Mouse (Mus musculus) skeletal muscle tissue, adult 2 months (tissue): ENCODE data around the gene Mbnl1.

Experiments used
- DNase-seq: peaks from one replicate; pipeline ENCODE4 v3.0.0-alpha.2; 2012; ENCODE audit warnings: low read depth, low spot score

The Mbnl1 gene

GRCm38 (mm10) chr3:60517234-60517787 lies 44.7 kb downstream of the Mbnl1 start:
- DNase-seq: no peak

- no peak for DNase-seq
These were observed 46.7 kb downstream of the Mbnl1 start for GRCm38 (mm10) chr3:60519337-60519736.

- DNase-seq: no peak
These were observed 51.5 kb downstream of the Mbnl1 start for GRCm38 (mm10) chr3:60524127-60524526.

GRCm38 (mm10) chr3:60531286-60531685 lies 58.7 kb downstream of the Mbnl1 start:
- no peak for DNase-seq

GRCm38 (mm10) chr3:60531826-60532225 lies 59.2 kb downstream of the Mbnl1 start:
- no peak for DNase-seq

GRCm38 (mm10) chr3:60535224-60535623 lies 62.6 kb downstream of the Mbnl1 start:
- no peak for DNase-seq

GRCm38 (mm10) chr3:60537063-60537462 lies 64.4 kb downstream of the Mbnl1 start:
- DNase-seq: no peak

- no peak for DNase-seq
These were observed 65.8 kb downstream of the Mbnl1 start for GRCm38 (mm10) chr3:60538214-60538971.

GRCm38 (mm10) chr3:60541121-60541520 lies 68.5 kb downstream of the Mbnl1 start:
- DNase-seq: no peak

- no peak for DNase-seq
These were observed 73.6 kb downstream of the Mbnl1 start for GRCm38 (mm10) chr3:60546196-60546595.

GRCm38 (mm10) chr3:60546904-60547303 lies 74.3 kb downstream of the Mbnl1 start:
- DNase-seq: no peak

GRCm38 (mm10) chr3:60550492-60550891 lies 77.9 kb downstream of the Mbnl1 start:
- DNase-seq: no peak

- DNase-seq: no peak
These were observed 79.0 kb downstream of the Mbnl1 start for GRCm38 (mm10) chr3:60551650-60552049.

- no peak for DNase-seq
These were observed 80.4 kb downstream of the Mbnl1 start for GRCm38 (mm10) chr3:60553011-60553410.

GRCm38 (mm10) chr3:60556596-60556995 lies 84.0 kb downstream of the Mbnl1 start:
- DNase-seq: no peak

- DNase-seq: no peak
These were observed 85.7 kb downstream of the Mbnl1 start for GRCm38 (mm10) chr3:60558252-60558862.

GRCm38 (mm10) chr3:60559762-60560161 lies 87.1 kb downstream of the Mbnl1 start:
- DNase-seq: no peak

- no peak for DNase-seq
These were observed 91.1 kb downstream of the Mbnl1 start for GRCm38 (mm10) chr3:60563529-60564243.

GRCm38 (mm10) chr3:60564244-60564643 lies 91.6 kb downstream of the Mbnl1 start:
- no peak for DNase-seq

- DNase-seq: no peak
These were observed 92.6 kb downstream of the Mbnl1 start for GRCm38 (mm10) chr3:60565204-60565603.

- no peak for DNase-seq
These were observed 93.3 kb downstream of the Mbnl1 start for GRCm38 (mm10) chr3:60565950-60566349.

- no peak for DNase-seq
These were observed 95.6 kb downstream of the Mbnl1 start for GRCm38 (mm10) chr3:60568171-60568684.
